Mouse (Mus musculus): ENCODE data around the gene Eda2r. TPM values are rescaled to one million over a fixed set of nuclear protein-coding genes. Genes with fewer than 3 reads are reported as not detected.

Gene Eda2r
- total RNA-seq (2014; rRNA removed) (0.74 and 1.5 TPM in 2 replicates), polyA plus RNA-seq (2012; rRNA removed) (0.04 and 0.35 TPM in 2 replicates)

DNA sequence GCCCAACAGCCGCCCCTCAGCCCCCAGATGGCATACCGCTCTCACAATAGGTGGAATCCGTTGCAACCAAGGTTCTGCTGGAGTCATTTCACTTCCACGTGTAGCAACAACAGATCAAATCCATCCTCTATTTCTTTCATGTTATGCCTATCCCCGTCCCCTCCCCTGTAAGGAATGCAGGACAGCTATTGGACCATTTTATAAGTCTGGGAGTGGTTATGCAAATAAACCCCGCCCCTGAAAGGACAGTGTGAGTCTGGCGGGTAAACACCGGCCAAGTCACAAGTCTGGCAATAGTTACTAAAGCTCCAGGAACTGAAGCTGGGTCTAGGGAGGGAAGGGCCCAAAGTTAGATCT is at the start of gene Eda2r:
TSS of gene Eda2r (minus strand) at position 152 of the 357 bp plus-strand sequence.
- Histone ChIP-seq H3K27ac (replicated peaks; ENCODE audit: insufficient read depth, low read depth, low read length) (no peak within 1 kb of the TSS), H3K27me3 (ENCODE audit: control insufficient read depth, insufficient read depth, low read length) (no peaks in the 10 kb centered on the region), H3K9ac (ENCODE audit: low read depth, low read length) (no peak within 1 kb of the TSS; the same call in 1 of the 2 replicates), H3K79me2 (ENCODE audit: control insufficient read depth, insufficient read depth, low read length) (no peaks in the 10 kb centered on the region), H3K4me1 (ENCODE audit: control insufficient read depth, insufficient read depth, low read length) (no peaks in the 10 kb centered on the region), H3K4me3 (ENCODE audit: insufficient read depth, low read depth, low read length) (no peak within 1 kb of the TSS; the same call in 1 of the 2 replicates), H3K36me3 (ENCODE audit: control insufficient read depth, insufficient read depth, low read length) (no peaks in the 10 kb centered on the region)
- TF ChIP-seq CTCF (IDR thresholded peaks at IDR 0.05; ENCODE audit: low read depth, low read length) (no peak), POLR2A (IDR thresholded peaks at IDR 0.05; ENCODE audit: extremely low read depth, insufficient read depth, low read length) (no peak)
- WGBS: 1% methylated on average over 8 of the region's 8 CpGs
- peak; percentile 75 for DNase-seq (ENCODE audit: extremely low read depth, low read depth, low spot score)

DNA sequence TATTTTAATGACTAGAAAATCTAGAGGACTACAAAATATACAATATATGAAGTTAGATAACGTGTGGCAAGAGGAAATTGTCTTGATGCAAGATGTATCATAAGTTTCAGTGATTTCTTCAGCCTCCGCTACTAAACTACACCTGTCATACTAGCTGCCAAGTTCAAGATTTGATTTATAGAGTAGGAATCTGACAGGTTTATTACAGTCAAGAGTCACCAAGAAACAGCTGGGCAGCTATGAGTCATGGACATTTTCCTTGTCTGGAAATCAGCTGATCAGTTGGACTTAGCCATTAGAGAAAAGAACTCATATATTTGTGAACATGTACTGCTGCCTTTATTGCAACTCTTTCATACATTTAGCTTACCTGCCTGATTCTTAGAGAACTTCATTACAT is 20.9 kb upstream of the Eda2r start:
- TF ChIP-seq POLR2A (IDR thresholded peaks at IDR 0.05; ENCODE audit: extremely low read depth, insufficient read depth, low read length): no peak
- Histone ChIP-seq H3K36me3 (ENCODE audit: control insufficient read depth, insufficient read depth, low read length) (no peaks in the 10 kb centered on the region), H3K27ac (replicated peaks; ENCODE audit: insufficient read depth, low read depth, low read length) (no peak overlapping the region), H3K79me2 (ENCODE audit: control insufficient read depth, insufficient read depth, low read length) (no peaks in the 10 kb centered on the region), H3K9ac (ENCODE audit: low read depth, low read length) (no peak overlapping the region), H3K4me3 (ENCODE audit: insufficient read depth, low read depth, low read length) (no peak overlapping the region), H3K4me1 (ENCODE audit: control insufficient read depth, insufficient read depth, low read length) (no peaks in the 10 kb centered on the region), H3K27me3 (ENCODE audit: control insufficient read depth, insufficient read depth, low read length) (no peaks in the 10 kb centered on the region)
- no peak for DNase-seq (ENCODE audit: extremely low read depth, low read depth, low spot score)
- 66% methylated on average over 2 of the region's 2 CpGs for WGBS

- Histone ChIP-seq H3K4me3 (ENCODE audit: insufficient read depth, low read depth, low read length) (no peak overlapping the region), H3K27ac (replicated peaks; ENCODE audit: insufficient read depth, low read depth, low read length) (no peak overlapping the region), H3K36me3 (ENCODE audit: control insufficient read depth, insufficient read depth, low read length) (no peaks in the 10 kb centered on the region), H3K9ac (ENCODE audit: low read depth, low read length) (no peak overlapping the region), H3K27me3 (ENCODE audit: control insufficient read depth, insufficient read depth, low read length) (no peaks in the 10 kb centered on the region), H3K79me2 (ENCODE audit: control insufficient read depth, insufficient read depth, low read length) (no peaks in the 10 kb centered on the region), H3K4me1 (ENCODE audit: control insufficient read depth, insufficient read depth, low read length) (no peaks in the 10 kb centered on the region)
- 46% methylated on average over 1 of the region's 1 CpGs for WGBS
- no peak for DNase-seq (ENCODE audit: extremely low read depth, low read depth, low spot score)
- no peak for TF ChIP-seq CTCF (IDR thresholded peaks at IDR 0.05; ENCODE audit: low read depth, low read length)
- no peak for TF ChIP-seq POLR2A (IDR thresholded peaks at IDR 0.05; ENCODE audit: extremely low read depth, insufficient read depth, low read length)
Observed at GRCm38 (mm10) chrX:97378076-97378475, 1.1 kb upstream of the Eda2r start.

DNA sequence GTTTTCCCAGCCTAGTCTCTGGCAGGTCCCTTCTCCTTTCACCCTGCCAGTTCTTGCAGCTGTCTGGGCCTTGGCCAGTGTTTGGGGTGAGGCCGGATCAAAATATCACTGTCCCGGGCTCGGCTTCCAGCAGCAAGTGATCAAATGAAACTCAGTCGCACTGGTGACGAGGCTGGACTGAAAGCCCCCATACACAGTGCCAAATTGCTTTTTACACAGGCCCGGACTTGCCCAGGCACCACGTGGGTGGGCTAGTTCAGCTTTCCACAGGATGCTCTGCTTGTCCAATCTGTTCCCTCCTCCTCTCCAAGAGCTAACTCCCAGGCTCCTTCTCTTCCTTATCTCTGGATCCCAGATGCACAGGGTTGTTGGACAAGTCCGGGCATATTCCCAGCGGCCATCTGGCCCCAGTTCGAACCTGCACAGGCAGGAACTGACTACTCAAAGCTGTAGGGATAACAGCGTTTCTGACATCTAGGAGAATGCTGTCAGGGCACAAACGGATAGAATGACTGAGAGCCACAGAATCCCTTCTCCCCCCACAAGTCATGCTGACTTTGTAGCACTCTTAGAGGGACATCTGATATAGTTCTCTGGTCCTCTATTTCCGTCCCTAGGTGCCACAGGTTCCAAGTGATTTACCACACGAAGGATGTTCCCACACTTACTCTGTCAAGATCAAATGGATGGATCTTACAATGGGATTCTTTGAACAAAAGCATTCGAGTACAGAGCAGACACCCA is 523 bp downstream of the Eda2r start:
- Histone ChIP-seq H3K36me3 (ENCODE audit: control insufficient read depth, insufficient read depth, low read length) (no peaks in the 10 kb centered on the region), H3K9ac (ENCODE audit: low read depth, low read length) (no peak overlapping the region; the same call in 1 of the 2 replicates), H3K27ac (replicated peaks; ENCODE audit: insufficient read depth, low read depth, low read length) (no peak overlapping the region), H3K4me3 (ENCODE audit: insufficient read depth, low read depth, low read length) (no peak overlapping the region; the same call in 1 of the 2 replicates), H3K4me1 (ENCODE audit: control insufficient read depth, insufficient read depth, low read length) (no peaks in the 10 kb centered on the region), H3K27me3 (ENCODE audit: control insufficient read depth, insufficient read depth, low read length) (no peaks in the 10 kb centered on the region), H3K79me2 (ENCODE audit: control insufficient read depth, insufficient read depth, low read length) (no peaks in the 10 kb centered on the region)
- TF ChIP-seq CTCF (IDR thresholded peaks at IDR 0.05; ENCODE audit: low read depth, low read length) (no peak), POLR2A (IDR thresholded peaks at IDR 0.05; ENCODE audit: extremely low read depth, insufficient read depth, low read length) (no peak)
- peak; percentile 46 for DNase-seq (ENCODE audit: extremely low read depth, low read depth, low spot score)
- 12% methylated on average over 15 of the region's 15 CpGs for WGBS

- no peak overlapping the region for H3K4me3 ChIP-seq (ENCODE audit: insufficient read depth, low read depth, low read length)
- no peaks in the 10 kb centered on the region for H3K4me1 ChIP-seq (ENCODE audit: control insufficient read depth, insufficient read depth, low read length)
- H3K9ac ChIP-seq (ENCODE audit: low read depth, low read length): no peak overlapping the region
- DNase-seq (ENCODE audit: extremely low read depth, low read depth, low spot score): no peak
- H3K36me3 ChIP-seq (ENCODE audit: control insufficient read depth, insufficient read depth, low read length): no peaks in the 10 kb centered on the region
- no peak overlapping the region for H3K27ac ChIP-seq (replicated peaks; ENCODE audit: insufficient read depth, low read depth, low read length)
- 90% methylated on average over 2 of the region's 2 CpGs for WGBS
- no peak for TF ChIP-seq POLR2A (IDR thresholded peaks at IDR 0.05; ENCODE audit: extremely low read depth, insufficient read depth, low read length)
- no peaks in the 10 kb centered on the region for H3K27me3 ChIP-seq (ENCODE audit: control insufficient read depth, insufficient read depth, low read length)
- no peaks in the 10 kb centered on the region for H3K79me2 ChIP-seq (ENCODE audit: control insufficient read depth, insufficient read depth, low read length)
Observed at GRCm38 (mm10) chrX:97372826-97373225, 4.2 kb downstream of the Eda2r start.

DNA sequence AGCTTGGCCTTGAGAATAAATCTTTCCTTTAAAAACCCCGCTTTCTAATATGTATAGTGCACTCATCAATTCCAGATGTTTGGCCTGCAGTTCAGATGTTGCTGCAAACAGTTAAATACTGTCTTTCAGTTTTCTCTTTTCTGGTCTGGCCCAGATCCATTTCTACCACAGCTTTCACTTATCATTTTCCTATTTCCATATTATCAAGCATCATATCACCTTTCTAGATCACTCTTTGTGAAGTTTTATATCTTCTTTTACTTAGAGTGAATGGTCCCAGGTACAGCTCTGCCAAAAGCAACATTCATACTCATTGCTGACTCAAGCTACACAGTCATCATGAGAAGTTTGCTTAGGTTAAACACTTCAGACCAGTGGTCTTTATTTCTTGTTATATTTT is 7.8 kb downstream of the Eda2r start:
- Histone ChIP-seq H3K27ac (replicated peaks; ENCODE audit: insufficient read depth, low read depth, low read length) (no peak overlapping the region), H3K36me3 (ENCODE audit: control insufficient read depth, insufficient read depth, low read length) (no peaks in the 10 kb centered on the region), H3K79me2 (ENCODE audit: control insufficient read depth, insufficient read depth, low read length) (no peaks in the 10 kb centered on the region), H3K4me1 (ENCODE audit: control insufficient read depth, insufficient read depth, low read length) (no peaks in the 10 kb centered on the region), H3K4me3 (ENCODE audit: insufficient read depth, low read depth, low read length) (no peak overlapping the region), H3K9ac (ENCODE audit: low read depth, low read length) (no peak overlapping the region), H3K27me3 (ENCODE audit: control insufficient read depth, insufficient read depth, low read length) (no peaks in the 10 kb centered on the region)
- no peak for DNase-seq (ENCODE audit: extremely low read depth, low read depth, low spot score)
- 73% methylated on average over 1 of the region's 1 CpGs for WGBS
- TF ChIP-seq POLR2A (IDR thresholded peaks at IDR 0.05; ENCODE audit: extremely low read depth, insufficient read depth, low read length) (no peak), CTCF (IDR thresholded peaks at IDR 0.05; ENCODE audit: low read depth, low read length) (no peak)

All from liver, adult 2 months (tissue).